Mouse (Mus musculus): ENCODE measurements at regions not wholly inside any gene's neighbourhood (a gene's known extent, or its start where the extent isn't known, plus 50 kb on each side); places are given as distances from the start of the nearest gene placed in this dataset.

DNA sequence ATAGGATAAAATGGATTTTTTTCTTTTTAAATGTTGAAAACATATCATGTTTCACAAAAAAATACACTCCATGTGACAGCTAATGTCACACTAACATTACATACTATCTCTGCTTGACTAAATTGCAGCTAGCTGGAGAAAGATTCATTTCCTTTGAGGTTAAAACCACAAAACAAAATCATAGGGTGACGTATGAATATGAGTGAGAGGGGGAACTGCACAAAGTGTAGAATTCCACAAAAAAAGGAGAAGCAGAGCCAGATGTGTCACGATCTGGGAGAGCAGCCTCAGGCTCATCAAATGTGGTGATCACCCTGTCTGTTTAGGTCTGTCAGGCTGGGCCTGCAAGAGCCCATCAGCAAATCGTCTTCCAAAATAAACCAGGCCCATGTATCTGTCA is 593.7 kb upstream of the Kirrel3 start:
- DNase-seq (ENCODE audit: low spot score): no peak
- Histone ChIP-seq H3K27ac (ENCODE audit: low read depth) (no peak overlapping the region), H3K4me1 (ENCODE audit: control insufficient read depth, insufficient read depth) (no peaks in the 10 kb centered on the region), H3K27me3 (ENCODE audit: control insufficient read depth, insufficient read depth, low read length) (no peaks in the 10 kb centered on the region), H3K4me2 (ENCODE audit: low read depth, low read length) (no peak overlapping the region), H3K9me3 (replicated peaks; ENCODE audit: control insufficient read depth, low read length) (no peaks in the 10 kb centered on the region), H3K9ac (replicated peaks; ENCODE audit: low read depth, low read length) (no peak overlapping the region), H3K36me3 (replicated peaks; ENCODE audit: control insufficient read depth, insufficient read depth, low read length) (no peaks in the 10 kb centered on the region), H3K4me3 (ENCODE audit: low read depth, low read length) (no peak overlapping the region)
- 49% methylated on average over 3 of the region's 3 CpGs for WGBS
- TF ChIP-seq CTCF (IDR thresholded peaks at IDR 0.05; ENCODE audit: low read depth) (no peak), EP300 (IDR thresholded peaks at IDR 0.05; ENCODE audit: low read depth) (no peak)
- no peak for ATAC-seq (ENCODE audit: insufficient read depth, low read depth)

GRCm38 (mm10) chr9:33901313-33902076 is 584.2 kb upstream of the Kirrel3 start:
- DNase-seq (ENCODE audit: low spot score) (no peak), ATAC-seq (ENCODE audit: insufficient read depth, low read depth) (no peak; the same call in 1 of the 2 replicates)
- Histone ChIP-seq H3K9me3 (replicated peaks; ENCODE audit: control insufficient read depth, low read length) (no peaks in the 10 kb centered on the region), H3K4me1 (ENCODE audit: control insufficient read depth, insufficient read depth) (no peaks in the 10 kb centered on the region), H3K27ac (ENCODE audit: low read depth) (no peak overlapping the region), H3K4me3 (ENCODE audit: low read depth, low read length) (no peak overlapping the region), H3K4me2 (ENCODE audit: low read depth, low read length) (no peak overlapping the region), H3K36me3 (replicated peaks; ENCODE audit: control insufficient read depth, insufficient read depth, low read length) (no peaks in the 10 kb centered on the region), H3K27me3 (ENCODE audit: control insufficient read depth, insufficient read depth, low read length) (no peaks in the 10 kb centered on the region), H3K9ac (replicated peaks; ENCODE audit: low read depth, low read length) (no peak overlapping the region)
- 56% methylated on average over 10 of the region's 10 CpGs for WGBS
- TF ChIP-seq CTCF (IDR thresholded peaks at IDR 0.05; ENCODE audit: low read depth): no peak
- no peak for TF ChIP-seq EP300 (IDR thresholded peaks at IDR 0.05; ENCODE audit: low read depth)

- TF ChIP-seq CTCF (IDR thresholded peaks at IDR 0.05; ENCODE audit: low read depth) (no peak), EP300 (IDR thresholded peaks at IDR 0.05; ENCODE audit: low read depth) (no peak)
- Histone ChIP-seq H3K9me3 (replicated peaks; ENCODE audit: control insufficient read depth, low read length) (no peaks in the 10 kb centered on the region), H3K27ac (ENCODE audit: low read depth) (no peak overlapping the region), H3K4me1 (ENCODE audit: control insufficient read depth, insufficient read depth) (no peaks in the 10 kb centered on the region), H3K4me3 (ENCODE audit: low read depth, low read length) (no peak overlapping the region), H3K27me3 (ENCODE audit: control insufficient read depth, insufficient read depth, low read length) (no peaks in the 10 kb centered on the region), H3K9ac (replicated peaks; ENCODE audit: low read depth, low read length) (no peak overlapping the region), H3K36me3 (replicated peaks; ENCODE audit: control insufficient read depth, insufficient read depth, low read length) (no peaks in the 10 kb centered on the region), H3K4me2 (ENCODE audit: low read depth, low read length) (no peak overlapping the region)
- WGBS: 68% methylated on average over 5 of the region's 5 CpGs
- DNase-seq (ENCODE audit: low spot score) (no peak), ATAC-seq (ENCODE audit: insufficient read depth, low read depth) (no peak)
Measured at GRCm38 (mm10) chr9:33903991-33904570, 581.6 kb upstream of the Kirrel3 start.

DNA sequence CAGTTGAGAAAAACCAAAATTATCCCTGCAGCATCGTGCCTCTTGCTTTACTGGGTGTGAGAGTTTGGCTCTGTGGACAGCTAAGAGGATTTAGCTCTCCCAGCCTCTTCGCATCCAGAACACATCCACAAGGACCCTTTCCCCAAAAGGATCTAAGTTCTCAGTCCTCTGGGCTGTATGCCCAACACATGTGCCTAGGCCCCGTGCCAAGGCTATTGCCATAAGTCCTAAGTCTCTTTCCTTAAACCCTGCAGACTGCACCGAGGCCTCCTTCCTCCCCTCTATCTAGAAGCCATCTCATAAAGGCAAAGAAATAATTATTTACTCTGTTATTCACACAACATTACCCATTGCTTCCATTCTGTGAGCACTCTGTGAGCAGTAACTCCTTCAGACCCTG is 570.8 kb upstream of the Kirrel3 start:
- Histone ChIP-seq H3K4me2 (ENCODE audit: low read depth, low read length) (no peak overlapping the region), H3K4me3 (ENCODE audit: low read depth, low read length) (no peak overlapping the region), H3K27me3 (ENCODE audit: control insufficient read depth, insufficient read depth, low read length) (no peaks in the 10 kb centered on the region), H3K9me3 (replicated peaks; ENCODE audit: control insufficient read depth, low read length) (no peaks in the 10 kb centered on the region), H3K9ac (replicated peaks; ENCODE audit: low read depth, low read length) (no peak overlapping the region), H3K4me1 (ENCODE audit: control insufficient read depth, insufficient read depth) (no peaks in the 10 kb centered on the region), H3K36me3 (replicated peaks; ENCODE audit: control insufficient read depth, insufficient read depth, low read length) (no peaks in the 10 kb centered on the region), H3K27ac (ENCODE audit: low read depth) (no peak overlapping the region)
- no peak for DNase-seq (ENCODE audit: low spot score)
- TF ChIP-seq CTCF (IDR thresholded peaks at IDR 0.05; ENCODE audit: low read depth) (no peak), EP300 (IDR thresholded peaks at IDR 0.05; ENCODE audit: low read depth) (no peak)
- ATAC-seq (ENCODE audit: insufficient read depth, low read depth): no peak
- 81% methylated on average over 4 of the region's 4 CpGs for WGBS

DNA sequence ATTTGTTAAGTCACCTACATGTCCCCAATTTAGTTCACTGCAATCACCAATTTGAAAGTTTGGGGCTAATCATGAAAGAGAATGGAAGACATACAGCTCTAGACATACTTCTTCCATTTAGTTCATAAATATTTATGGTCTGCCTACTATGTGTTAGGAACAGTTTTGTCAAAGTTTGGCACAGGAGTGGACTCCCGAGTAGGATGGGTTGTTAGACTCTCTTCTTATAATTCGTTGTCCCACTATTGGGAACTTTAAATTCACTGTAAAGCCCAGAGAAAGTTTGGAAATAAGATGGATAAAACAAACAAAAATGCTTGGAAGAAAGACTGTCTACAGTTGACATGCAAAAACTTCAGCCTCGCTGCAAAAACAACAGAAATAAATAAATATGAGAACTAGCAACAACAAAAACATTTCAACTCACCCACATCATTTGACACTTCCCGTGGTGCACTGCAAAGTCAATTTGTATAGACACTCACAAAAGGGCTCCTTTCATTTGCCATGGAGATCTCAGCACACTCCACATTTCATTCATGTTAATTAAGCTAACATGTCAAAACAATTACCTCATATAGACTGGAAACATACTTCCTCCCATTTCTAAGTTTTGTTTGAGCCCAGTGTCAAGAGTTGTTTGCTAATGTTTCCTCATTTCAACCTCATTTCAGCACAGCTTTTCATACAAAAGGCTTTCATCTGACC is 570.2 kb upstream of the Kirrel3 start:
- H3K9ac ChIP-seq (replicated peaks; ENCODE audit: low read depth, low read length): no peak overlapping the region
- no peaks in the 10 kb centered on the region for H3K4me1 ChIP-seq (ENCODE audit: control insufficient read depth, insufficient read depth)
- DNase-seq (ENCODE audit: low spot score): no peak
- no peaks in the 10 kb centered on the region for H3K9me3 ChIP-seq (replicated peaks; ENCODE audit: control insufficient read depth, low read length)
- no peak for TF ChIP-seq CTCF (IDR thresholded peaks at IDR 0.05; ENCODE audit: low read depth)
- 64% methylated on average over 4 of the region's 4 CpGs for WGBS
- no peaks in the 10 kb centered on the region for H3K27me3 ChIP-seq (ENCODE audit: control insufficient read depth, insufficient read depth, low read length)
- no peak for ATAC-seq (ENCODE audit: insufficient read depth, low read depth)
- no peak overlapping the region for H3K27ac ChIP-seq (ENCODE audit: low read depth)
- no peaks in the 10 kb centered on the region for H3K36me3 ChIP-seq (replicated peaks; ENCODE audit: control insufficient read depth, insufficient read depth, low read length)
- H3K4me2 ChIP-seq (ENCODE audit: low read depth, low read length): no peak overlapping the region
- no peak overlapping the region for H3K4me3 ChIP-seq (ENCODE audit: low read depth, low read length)
